Mouse (Mus musculus): ENCODE results near the gene Atp6v0e2.

Atp6v0e2 gene

DNA sequence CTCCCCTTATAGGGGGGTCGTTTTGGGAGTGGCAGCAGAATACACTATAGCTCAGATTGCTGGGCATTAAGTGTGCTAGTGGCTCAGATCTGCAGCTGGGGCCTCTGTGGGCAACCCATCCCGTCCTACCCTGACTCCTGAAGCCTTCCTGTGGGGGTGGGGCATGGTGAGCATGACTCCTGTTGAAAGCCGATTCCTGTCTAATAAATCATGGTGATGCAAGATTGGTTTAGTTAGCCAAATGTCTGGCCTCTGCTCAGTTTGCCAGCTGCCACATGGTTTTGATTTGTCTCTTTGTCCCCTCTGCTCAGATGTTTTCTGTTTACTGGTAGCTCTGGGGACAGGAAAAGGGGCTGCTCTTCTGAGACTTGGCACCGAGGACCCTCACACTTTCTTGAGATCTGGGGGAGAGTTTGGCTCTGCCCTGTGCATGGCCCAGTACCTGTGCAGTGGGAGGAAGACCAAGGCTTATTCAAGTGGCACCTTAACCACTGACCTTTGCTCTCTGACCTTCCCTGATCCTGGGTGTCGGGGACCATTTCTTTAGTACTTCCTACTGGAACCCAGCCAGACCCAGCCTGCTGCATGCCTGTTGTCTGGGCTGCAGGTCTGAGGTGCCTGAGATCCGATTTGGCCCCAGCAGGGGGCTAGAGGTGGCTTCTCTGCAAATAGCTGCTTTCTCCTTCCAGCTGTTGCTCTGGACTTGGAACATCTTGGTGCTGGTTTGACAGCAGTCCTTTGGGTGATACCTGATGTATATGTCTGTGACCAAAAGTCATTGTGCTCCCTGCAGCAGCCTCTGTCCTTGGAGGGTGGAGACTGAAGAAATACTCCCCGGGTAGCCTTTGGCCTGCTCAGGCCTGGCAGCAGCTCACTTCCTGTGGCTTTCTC lies 4.4 kb downstream of the Atp6v0e2 start:
- no peak for DNase-seq

DNA sequence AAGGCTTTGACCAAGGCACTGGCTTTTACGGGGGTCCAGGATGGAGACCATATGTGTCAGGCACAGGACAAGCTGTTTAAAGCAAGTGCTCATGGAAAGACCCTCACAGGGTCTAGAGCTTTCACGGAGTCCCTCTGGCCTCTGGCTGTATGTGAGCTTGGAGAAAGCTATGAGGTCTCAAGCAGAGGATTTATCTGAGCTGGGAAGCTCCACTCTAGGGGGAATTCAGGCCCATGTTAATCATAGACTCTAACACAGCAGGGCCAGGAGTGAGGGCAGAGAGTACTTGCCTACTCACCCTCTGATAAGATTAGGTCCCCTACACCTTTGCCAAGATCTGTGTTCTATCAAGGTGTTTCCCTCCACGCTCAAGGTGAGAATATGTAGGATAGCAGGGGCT lies 5.2 kb downstream of the Atp6v0e2 start:
- no peak for DNase-seq

DNA sequence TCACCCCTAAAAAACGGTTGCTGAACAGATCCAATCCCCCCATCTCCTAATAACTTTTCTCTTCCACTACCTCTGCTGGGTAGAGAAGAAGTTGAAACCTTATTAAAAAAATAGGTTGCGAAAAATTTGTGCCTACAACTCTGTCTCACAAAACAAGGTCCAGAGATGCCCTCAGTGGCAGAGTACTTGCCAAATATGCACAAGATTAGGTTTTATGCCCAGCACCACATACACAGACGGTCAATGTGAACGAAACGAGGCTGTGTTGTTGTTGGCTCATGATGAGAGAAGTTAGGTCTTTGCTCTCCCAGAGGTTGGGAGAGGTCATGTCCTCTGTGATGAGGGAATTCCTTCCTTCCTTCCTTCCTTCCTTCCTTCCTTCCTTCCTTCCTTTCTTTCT lies 7.8 kb downstream of the Atp6v0e2 start:
- DNase-seq: no peak

DNA sequence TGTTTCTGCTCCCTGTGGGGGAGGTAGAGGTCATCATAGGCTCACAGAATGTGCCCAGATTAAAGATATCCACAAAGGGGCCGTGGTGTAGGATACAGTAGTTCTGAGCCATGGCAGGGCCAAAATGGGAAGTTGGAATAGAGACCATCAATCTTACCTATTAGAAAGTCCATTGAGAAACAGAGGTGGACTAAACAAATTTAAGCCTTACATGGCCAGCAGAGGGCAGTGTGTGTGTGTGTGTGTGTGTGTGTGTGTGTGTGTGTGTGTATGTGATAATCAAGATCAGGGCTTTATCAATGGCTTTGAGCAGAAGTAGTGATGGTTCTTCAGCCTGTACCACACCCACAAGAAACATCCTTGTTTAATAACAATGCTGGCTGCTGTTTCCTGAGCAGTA lies 8.9 kb downstream of the Atp6v0e2 start:
- DNase-seq: no peak

DNA sequence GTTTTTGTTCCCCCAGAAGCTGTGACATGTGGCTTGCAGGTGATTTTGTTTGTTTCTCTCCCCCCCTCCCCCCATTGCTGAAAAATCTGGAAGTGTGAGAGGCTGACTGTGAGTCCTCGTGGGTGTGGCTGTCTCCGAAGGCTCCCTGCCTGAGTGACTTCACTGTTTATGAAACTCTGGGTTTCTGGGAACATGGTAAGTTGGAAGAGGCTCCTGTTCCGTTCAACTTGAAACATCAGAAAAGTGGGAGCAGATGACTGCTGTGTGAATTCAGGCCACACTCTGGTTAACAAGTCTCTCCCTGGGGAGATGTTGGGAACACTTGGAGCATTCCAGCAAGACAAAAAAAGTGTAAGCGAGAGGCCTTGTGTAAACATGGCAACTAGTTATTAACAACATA lies 9.4 kb downstream of the Atp6v0e2 start:
- DNase-seq: no peak

DNA sequence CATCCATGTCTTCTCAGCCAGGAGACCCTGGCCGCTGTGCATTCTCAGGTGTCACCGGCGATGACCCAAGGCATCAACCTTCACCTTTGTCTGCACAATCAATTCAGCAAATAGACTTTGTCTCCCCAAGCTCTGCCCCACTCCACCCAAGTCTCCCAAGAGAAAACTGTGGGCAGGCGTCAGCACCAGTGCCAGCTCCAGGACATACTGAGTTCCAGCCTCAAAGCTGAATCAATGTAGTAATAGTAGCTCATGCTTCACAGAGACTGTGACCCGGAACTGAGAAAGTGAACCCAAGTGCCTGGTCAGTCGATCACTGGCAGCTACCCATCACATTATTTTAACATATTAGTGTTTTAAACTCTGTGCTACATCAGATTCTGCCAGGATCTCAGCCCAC lies 10.9 kb downstream of the Atp6v0e2 start:
- DNase-seq: no peak

DNA sequence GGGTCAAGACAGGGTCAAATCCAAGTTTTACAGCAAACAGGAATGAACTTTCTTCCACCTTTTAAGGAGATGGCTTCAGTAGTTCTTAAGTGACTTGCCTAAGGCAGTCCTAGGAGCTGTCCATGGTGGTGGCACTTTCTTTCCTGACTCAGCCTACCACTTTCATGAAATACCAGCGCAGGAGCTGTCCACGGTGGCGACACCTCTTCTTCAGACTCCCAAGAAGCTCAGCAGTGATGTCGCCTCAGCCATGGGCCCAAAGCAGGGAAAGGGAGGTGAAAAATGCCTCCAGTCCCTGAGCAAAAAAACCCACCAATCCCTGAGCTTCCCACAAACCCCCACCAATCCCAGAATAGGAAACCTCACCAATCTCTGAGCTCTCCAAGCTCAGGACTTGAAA lies 15.5 kb downstream of the Atp6v0e2 start:
- DNase-seq: peak in 1 of 2 experiments; percentile 36

DNA sequence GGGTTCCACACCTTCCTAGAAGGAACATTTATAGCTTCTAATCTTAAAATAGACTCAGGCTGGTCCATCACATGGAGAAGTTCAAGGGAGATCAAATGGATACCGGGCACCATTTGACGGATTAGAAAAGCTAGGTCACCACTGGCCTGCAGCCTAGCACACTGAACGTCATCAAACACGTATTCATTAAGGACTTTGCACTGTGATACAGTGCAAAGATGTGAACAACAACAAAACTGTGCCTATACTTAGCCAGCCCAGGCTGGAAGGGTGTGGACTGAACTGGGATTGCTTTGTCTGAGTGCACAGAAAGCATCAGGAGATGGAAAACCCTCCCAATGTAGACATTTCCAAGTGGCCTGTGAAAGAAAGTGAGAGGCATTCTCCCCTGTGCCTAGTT lies 16.4 kb downstream of the Atp6v0e2 start:
- no peak for DNase-seq

DNA sequence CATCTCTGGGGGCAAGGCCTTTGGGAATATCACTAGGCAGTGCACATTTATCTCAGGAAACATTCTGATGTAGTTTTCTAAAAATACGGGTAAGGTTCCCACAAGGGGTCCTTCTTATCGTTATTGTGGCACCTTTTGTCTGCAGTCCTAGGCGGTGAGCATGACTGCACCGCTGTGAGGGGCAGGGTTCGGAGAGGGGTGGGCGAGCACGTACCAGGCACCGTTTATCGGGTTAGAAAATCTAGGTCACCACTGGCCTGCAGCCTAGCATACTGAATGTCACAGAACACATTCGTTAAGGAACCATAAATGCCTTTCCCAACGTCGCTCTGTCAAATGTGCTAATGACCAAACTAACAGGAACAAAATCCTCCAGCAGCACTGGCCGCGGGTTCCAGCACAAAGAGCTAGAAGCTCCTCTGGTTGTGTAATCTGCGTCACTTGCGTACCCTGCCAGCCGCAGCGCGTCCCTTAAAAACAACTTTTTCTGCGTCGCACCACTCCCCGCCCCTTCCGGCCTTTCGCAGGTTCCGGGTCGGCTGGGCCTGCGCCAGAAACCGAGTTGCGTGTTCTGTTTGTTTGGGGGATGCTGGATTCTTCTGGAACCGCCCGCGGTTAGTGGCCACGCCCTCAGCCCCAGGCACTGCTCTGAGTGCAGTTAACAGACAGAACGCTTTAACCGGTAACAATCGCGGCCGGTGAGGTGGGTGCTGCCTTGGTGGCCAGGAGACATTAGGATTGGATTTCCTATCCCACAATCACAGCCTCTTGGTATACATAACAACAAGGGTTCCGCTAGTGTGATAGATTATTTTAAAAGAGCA lies 17.1 kb downstream of the Atp6v0e2 start, which contains the start of gene Lrrc61:
Lrrc61 (plus strand) TSS at position 517 of the 824 bp plus-strand sequence.
- peak; percentile 83 to 90 for DNase-seq

DNA sequence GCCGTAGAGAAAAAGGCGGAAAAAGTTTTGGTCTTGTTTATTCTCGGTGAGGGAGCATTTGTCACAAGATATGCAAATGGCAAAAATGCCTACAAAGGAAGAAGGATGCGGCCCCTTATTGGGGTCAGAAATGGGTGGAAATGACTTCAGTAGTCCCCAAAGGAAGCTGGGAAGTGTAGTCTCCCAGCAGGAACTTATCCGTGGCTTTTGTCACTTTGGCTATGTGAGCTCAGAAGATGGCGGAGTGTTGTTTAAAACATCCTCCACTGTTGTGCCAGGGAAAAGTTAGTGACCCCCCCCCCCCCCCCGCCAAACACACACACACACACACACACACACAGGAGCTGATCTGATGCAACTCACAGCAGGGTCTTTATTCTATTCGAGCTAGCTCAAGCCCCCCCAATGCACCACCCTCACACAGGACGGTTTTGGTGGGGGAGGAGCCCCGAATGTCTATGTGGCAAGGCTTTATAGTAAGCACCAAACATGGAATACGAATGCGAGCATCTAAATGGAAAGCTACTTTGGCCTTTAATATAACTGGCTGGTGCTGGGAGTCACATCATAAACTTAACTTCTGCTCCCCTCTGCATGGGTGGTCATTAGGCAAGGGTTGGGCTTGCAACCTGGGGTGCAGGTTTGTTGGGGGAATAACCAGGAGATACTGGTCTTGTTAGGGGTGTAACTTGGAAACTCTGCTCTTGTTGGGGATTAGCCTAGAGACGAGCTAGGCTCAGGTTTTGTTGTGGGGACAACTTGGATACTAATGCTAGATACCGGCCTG lies 17.9 kb downstream of the Atp6v0e2 start:
- DNase-seq: peak in 1 of 2 experiments; percentile 27

DNA sequence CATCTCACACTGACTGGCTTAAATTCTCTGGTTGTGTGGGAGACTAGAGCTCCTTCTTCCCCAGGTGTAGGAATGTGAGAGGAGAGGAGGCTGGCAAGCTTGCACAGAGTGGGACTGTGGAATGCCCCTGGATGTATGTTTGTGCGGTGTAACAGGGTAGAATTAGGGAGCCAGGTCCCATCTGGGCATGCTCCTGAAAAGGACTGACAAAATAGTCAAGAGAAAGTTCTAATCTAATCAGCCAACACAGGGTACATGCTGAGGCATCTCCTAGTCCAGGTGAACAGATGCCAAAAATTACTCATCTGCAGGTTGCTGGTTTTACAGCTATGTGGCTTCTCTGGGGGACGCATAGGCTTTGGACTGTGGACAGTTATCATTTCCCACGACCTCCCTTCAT lies 18.5 kb downstream of the Atp6v0e2 start:
- DNase-seq: no peak

DNA sequence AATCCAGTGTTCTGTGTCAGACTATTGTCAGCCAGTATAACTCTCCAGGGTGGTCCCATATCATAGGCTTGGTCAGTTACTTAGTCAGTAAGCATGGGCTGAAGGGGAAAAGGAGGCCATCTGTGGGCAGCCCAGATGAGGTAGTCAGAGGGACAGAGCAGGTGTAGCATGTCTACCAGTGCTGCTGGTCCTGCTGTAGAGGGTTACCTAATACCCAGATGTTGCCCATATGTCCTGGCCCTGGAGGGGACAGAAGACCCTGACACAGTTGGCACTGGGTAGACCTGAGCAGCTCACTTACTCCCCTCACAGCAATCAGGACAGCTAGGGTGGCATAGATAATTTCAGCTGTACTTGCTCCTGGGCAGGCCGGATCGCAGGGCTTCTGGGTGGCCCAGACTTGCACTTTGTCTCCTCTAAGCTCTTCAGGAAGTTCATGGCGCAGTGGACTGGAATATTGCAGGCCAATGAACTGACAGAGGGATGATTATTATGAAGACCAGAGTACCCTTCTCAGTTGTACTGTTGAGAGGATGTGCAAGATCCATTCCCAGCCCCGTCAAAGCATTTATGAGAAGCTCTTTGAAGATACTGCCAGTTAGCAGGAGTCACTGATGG lies 28.4 kb downstream of the Atp6v0e2 start:
- DNase-seq: no peak

DNA sequence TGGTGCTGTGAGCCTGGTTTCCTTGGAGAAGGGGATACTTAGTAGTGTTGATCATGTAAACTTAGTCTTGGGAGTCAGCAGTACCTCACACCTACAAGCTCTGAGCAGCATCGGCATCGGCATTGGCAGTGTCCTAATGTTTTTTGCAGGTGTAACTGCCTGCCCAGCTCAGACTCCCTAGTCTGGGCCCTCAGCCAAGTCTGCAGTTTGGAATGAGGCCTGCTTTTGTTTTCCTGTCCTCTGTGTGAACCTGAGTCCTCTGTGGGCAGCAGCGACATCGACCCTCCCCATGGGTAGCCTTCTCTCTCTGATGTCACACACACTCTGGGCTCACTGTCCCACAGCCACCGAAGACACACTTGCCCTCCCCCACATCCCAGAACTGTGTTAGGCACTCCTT lies 28.9 kb downstream of the Atp6v0e2 start:
- no peak for DNase-seq

DNA sequence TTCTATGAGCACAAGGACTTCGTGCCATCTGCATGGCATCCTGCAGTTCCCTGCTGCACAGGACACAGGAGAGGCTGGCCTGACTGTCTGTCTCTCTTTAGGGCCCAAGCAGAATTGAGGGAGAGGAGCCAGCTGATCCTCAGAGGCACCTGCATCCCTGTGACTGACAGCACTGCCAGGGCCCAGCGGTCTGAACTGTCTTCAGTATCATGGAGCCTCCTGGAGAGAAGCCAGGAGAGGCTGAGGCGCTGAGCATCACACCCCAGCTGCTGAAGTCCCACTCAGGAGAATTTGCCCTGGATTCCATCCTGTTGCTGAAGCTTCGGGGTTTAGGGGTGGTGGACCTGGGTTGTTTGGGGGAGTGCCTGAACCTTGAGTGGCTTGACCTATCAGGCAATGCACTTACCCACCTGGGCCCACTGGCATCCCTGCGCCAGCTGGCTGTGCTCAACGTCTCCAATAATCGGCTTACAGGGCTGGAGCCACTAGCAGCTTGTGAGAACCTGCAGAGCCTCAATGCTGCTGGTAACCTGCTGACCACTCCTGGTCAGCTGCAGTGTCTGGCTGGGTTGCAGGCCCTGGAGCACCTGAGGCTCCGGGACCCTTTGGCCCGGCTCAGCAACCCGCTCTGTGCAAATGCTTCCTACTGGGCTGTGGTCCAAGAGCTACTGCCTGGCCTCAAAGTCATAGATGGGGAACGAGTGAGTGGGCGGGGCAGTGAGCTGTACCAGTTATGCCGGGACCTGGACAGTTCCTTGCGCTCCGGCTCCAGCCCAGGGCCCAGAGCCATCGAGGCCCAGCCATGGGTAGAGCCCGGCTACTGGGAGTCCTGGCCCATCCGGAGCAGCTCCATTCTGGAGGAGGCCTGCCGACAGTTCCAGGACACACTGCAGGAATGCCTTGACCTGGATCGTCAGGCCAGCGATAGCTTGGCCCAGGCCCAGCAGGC lies 30.9 kb downstream of the Atp6v0e2 start:
- no peak for DNase-seq

DNA sequence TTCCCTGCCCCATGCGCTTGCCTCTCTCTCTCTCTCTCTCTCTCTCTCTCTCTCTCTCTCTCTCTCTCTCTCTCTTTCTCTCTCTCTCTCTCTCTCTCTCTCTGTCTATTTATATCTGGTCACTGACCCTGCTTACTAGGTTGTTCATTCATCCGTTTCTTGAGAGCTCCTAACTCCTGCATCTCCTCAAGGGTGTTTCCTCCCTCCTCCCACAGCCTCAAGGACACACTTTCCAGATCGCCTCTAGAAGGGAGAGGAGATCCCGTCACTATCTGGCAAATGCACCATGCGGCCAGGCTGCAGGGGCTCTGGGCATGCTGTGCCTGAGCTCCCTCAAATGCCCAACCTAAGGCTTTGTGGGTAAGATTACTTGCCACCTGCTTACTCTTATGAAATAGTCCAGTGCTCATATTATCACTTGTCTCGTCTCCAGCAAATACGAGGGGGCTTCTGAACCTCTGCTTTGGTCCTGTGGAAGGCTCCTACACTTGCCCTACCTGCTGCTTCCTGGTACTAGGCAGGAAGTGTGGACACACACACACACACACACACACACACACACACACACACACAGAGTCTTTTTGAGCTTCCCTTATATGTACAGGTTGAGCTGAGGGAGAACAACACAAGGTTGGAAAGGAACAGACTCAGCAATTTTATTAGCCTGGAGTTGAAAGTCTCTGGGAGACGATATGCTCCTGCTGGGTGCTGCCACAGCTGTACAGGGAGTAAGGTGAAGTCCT lies 31.8 kb downstream of the Atp6v0e2 start:
- DNase-seq: no peak

DNA sequence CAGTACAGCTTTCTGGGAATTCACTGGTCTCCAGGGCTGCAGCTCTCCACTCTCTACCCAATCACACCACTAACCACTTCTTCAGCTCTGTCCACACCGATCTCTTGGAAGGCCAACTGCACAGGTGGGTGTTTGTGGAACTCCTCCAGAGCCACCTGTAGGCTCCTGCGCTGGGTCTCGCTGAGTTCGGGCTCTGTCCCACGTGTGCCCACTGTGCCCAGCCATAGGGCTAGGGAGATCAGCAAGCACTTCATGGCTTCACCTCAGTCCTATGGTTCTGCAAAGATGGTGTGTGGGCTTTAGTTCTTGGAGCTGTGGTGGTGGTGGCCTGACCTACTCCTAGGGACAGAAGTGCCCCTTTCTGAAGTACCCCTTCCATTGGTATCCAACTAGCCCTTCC lies 34.6 kb downstream of the Atp6v0e2 start:
- DNase-seq: no peak

DNA sequence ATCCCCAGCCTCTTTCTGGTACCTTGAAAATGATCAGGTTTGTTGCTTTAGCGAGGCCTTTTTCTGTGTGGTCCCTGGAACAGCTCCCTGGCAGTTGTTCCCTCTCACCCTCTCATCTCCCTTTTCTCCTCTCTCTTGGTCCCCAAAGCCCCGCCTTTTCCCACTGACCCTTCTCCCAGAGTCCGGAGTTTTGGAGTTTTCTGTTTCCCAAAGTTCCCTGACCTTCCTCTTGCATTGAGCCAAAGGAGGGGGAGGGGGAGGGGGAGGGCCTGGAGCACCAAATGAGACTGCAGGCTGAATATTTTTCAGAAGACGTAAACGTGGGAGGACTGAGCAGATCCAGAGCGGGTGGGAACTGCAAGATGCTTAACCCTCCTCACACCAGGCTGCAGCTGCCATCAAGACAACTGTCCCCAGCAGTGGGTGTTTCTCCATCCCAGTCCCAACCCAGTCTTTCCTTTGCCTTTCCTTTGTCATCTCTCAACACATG lies 35.2 kb downstream of the Atp6v0e2 start, which contains the start of gene Rarres2:
Rarres2 (minus strand) TSS at position 218 of the 490 bp plus-strand sequence.
- no peak for DNase-seq

DNA sequence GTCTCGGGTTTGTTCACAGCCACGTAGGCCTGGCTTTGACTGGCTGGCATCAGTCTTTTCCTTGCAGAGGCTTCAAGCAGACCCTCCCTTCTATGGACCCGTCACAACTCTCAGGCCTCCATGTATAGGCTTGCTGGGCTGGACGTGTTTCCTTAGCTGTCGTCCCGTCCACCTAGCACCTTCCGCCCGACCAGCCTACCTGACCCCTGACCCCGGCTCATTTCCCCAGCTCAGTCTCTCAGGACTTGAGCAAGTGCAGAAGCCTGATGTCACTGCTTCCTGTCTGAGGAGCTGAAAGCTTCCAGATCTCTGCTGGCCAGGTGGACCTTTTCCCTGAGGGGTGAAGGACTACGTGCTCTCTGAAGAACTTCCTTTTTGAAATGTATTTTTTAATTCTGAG lies 35.9 kb downstream of the Atp6v0e2 start:
- DNase-seq: no peak

DNA sequence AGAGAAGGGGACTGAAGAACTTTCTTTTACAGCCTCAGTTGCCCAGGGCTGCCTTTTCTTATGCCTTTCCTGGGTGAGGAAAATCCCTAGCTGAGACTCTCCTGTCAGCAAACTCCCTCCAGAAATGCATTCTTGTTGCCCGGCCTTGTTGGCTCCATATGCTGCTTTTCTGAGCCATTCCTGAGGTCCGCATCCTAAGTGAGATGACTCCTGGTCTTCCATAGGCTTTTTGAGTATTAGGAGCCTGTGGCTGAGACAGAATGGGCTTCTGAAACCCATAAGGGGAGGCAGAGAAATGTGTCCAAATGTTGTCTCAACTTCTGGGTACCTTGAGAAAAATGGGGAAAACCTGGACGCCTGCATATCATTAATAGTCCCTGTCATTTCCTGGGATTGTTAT lies 36.6 kb downstream of the Atp6v0e2 start:
- DNase-seq: no peak

DNA sequence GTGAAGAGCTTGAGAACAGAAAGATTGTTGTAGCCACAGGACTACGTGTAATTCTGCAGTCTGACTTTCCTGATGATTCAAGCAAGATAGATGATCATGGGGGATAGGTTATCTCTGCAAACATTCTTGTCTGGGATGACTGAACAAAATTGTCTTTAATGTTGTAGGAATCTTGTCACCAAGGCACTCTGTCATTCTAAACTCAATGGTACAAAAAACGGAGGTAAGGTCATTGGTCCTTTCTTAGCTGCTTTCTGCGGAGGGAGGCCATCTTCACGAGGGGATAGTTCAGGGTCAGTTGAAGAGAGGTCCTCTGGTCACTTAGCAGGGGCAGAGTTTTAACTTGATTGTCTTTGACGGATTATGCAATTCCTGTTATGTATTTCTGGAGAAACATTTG lies 41.3 kb downstream of the Atp6v0e2 start:
- DNase-seq: no peak
